Mouse (Mus musculus) thymus, adult 2 months (tissue): ENCODE data around the gene Ccdc36.

Experiments
- CTCF ChIP-seq: fragments of 200-500 bp; IDR thresholded peaks from 2 replicates; pipeline ENCODE4 v1.5.1; 2012; ENCODE audit warnings: mild to moderate bottlenecking, control low read depth, low read length, moderate library complexity, borderline replicate concordance; ENCODE audit not compliant: control insufficient read depth, poor library complexity, insufficient read depth; ENCODE audit errors: extremely low read depth
- POLR2A ChIP-seq: fragments of 200-500 bp; IDR thresholded peaks from 2 replicates; pipeline ENCODE4 v1.6.1; 2012; ENCODE audit warnings: mild to moderate bottlenecking, low read length, control low read depth, moderate library complexity; ENCODE audit not compliant: control insufficient read depth, poor library complexity, insufficient read depth; ENCODE audit errors: extremely low read depth

DNA sequence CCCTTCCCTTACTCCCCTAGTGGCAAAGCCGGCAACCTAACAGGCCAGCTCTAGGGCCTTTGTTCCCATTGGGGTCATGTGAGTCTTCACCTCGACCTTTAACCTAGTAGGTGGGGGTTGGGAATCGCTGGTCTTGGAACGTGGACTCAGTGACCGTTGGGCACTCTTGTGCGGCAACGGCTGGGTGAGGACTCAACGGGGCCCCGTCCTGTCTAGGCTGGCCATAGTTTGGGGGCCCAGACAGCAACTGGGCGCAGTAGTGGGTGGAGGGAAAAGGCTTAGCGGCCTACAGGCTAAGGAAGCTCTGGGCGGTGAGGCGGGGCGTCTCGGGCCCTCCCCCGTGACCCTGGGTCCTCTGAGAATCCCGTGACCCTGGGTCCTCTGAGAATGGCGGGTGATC lies 35.6 kb downstream of the Ccdc36 start, which contains the start of gene 1700102P08Rik:
- TF ChIP-seq POLR2A (no peak), CTCF (no peak)
